Mouse (Mus musculus): ENCODE results near the gene Cdh4. TPM values are rescaled to one million over a fixed set of nuclear protein-coding genes. Genes with fewer than 3 reads are reported as not detected.
A peak's percentile ranks its signal among the peaks of the same experiment; 100 is the strongest.

The Cdh4 gene
- polyA plus RNA-seq, 1 experiment from 2014 or later = 17.0 TPM

DNA sequence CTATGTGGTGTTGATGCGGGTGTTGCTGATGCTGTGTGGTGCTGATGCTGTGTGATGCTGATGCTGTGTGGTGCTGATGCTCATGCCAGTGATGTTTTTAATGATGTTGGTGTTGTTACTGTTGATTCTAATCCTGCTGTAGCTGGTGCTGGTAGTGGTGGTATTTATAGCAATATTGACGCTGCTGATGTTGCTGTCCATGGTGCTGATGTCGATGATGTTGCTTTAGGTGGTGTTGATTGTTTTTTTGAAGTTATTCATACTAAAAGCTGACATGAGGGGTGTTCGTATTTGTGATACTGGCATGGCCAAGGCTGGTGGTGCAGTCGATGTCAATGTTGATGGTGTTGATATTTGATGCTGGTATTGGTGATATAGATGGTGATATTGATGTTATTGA lies 173.7 kb downstream of the Cdh4 start:
- no peak for DNase-seq (ENCODE audit: extremely low spot score, low spot score)
- Histone ChIP-seq H3K9me3 (no peaks in the 10 kb centered on the region), H3K27me3 (ENCODE audit: poor library complexity, severe bottlenecking) (no peaks in the 10 kb centered on the region), H3K4me1 (no peaks in the 10 kb centered on the region), H3K36me3 (replicated peaks) (no peaks in the 10 kb centered on the region), H3K4me3 (no peak overlapping the region), H3K27ac (no peak overlapping the region)
- 64% methylated on average over 5 of the region's 5 CpGs for WGBS

DNA sequence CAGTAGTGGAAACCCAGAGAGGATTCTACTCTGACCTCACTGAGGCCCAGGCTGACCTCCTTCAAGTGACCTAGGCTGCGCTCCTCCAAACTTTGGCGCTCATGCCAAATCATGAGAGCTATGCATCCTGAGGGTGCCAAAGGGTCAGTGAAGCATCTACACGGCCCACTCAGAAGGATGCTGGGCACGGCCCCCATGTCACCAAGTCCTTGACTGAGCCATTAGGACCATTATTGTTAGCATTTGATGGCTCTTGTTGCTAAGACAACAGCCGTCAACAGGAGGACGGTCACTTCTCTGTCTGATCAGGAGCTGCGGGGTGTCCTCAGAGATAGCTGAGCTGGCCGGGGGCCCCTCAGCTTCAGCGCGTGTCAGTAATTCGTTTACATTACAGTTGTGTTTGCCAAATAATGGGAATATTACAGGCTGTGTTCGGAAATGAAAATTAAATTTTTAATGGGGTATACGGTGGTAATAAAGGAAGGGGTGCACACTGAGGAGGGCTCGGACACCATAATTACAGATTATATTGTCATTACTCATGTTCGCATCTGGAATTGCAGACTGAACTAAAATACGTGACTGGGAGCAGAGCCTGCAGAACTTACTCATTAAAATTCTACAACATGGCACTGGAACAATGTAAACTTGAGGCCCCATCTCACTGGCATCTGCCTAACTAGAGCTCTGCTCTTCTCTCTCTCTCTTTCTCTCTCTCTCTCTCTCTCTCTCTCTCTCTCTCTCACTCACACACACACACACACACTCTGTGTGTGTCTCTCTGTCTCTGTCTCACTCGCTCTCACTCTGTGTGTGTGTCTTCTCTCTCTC lies 181.6 kb downstream of the Cdh4 start:
- Histone ChIP-seq H3K27me3 (ENCODE audit: poor library complexity, severe bottlenecking) (no peaks in the 10 kb centered on the region), H3K27ac (no peak overlapping the region), H3K4me1 (peaks cover 23% of the 10 kb centered on the region), H3K9me3 (no peaks in the 10 kb centered on the region), H3K36me3 (replicated peaks) (no peaks in the 10 kb centered on the region), H3K4me3 (no peak overlapping the region)
- DNase-seq (ENCODE audit: extremely low spot score, low spot score) = no peak
- WGBS = 89% methylated on average over 17 of the region's 17 CpGs

DNA sequence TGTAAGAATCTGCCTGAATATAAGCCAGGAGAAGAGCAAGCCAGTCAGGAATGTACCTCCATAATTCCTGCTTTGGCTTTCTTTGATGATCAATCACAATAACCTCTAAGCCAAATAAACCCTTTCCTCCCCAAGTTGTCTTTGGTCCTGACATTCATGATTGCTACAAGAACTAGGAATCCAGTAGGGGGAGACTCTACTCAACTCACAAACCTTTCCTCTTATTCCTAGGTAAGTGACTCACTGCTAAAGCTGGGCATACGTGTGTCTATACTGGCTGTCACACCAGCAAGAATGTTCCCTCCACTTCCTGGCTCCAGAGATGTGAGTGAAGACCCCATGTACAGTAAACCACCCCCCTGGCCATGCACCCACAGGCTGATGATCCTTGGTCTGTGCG lies 185.3 kb downstream of the Cdh4 start:
- DNase-seq (ENCODE audit: extremely low spot score, low spot score) = no peak
- Histone ChIP-seq H3K27me3 (ENCODE audit: poor library complexity, severe bottlenecking) (no peaks in the 10 kb centered on the region), H3K4me1 (peaks cover 25% of the 10 kb centered on the region), H3K9me3 (no peaks in the 10 kb centered on the region), H3K27ac (no peak overlapping the region), H3K4me3 (no peak overlapping the region), H3K36me3 (replicated peaks) (no peaks in the 10 kb centered on the region)
- WGBS = 85% methylated on average over 2 of the region's 2 CpGs

DNA sequence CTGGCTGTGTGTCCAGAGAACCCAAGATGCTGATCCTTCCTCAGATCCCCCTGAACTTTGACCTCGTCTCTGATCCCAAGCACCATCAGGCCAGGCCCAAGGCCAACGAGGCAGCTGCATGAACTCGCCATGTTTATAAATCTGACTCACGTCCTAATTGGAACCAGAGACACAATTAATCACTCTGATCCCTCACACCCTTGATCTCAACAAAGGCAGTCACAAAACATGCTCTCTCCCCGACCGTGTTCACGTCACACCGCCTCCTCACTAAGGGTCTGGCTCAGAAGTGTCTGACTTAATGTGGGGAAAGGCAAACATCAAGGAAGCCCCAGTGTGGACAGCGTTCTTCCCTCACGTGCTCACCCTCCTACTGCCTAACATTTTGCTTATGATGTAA lies 188.5 kb downstream of the Cdh4 start:
- no peak overlapping the region for H3K27ac ChIP-seq
- H3K27me3 ChIP-seq (ENCODE audit: poor library complexity, severe bottlenecking) = no peaks in the 10 kb centered on the region
- DNase-seq (ENCODE audit: extremely low spot score, low spot score) = no peak
- WGBS = 65% methylated on average over 10 of the region's 10 CpGs
- H3K9me3 ChIP-seq = no peaks in the 10 kb centered on the region
- H3K4me1 ChIP-seq = peaks cover 25% of the 10 kb centered on the region
- H3K36me3 ChIP-seq (replicated peaks) = no peaks in the 10 kb centered on the region
- H3K4me3 ChIP-seq = no peak overlapping the region

DNA sequence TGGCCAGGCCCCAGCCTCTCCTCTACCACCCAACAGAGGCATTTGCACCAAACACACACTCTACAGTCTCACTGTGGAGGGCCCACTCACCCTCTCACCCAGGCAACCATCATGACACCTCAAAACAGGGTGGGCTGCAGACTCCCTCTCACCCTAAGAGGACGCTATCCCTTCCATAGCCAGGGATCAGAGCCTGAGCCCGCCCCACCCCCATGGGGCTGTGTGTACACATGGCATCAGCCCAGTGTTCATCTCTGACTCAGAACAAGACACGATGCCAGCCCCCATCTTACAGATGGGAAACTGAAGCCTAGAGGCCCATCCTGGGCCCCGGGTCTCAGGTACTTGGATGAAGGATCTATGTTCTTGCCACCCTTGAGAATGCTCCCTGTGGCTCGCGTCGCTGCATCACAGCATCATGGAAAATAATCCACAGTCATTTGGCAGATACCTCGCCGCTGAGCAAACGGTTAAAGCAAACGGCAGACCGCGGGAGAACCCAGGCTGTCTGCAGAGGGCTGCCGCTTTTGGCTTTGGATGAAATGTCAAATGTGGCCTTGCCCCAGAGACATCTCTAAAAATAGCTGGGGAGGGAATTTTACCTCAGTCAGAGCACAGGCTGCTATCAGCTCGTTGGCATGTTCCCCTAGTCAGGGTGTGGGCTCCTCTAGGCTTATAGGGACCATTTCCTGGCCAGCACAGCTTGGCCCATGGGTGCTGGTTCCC lies 198.5 kb downstream of the Cdh4 start:
- peaks cover 10% of the 10 kb centered on the region; the same call in 1 of the 2 replicates for H3K9me3 ChIP-seq
- H3K4me3 ChIP-seq = no peak overlapping the region
- no peaks in the 10 kb centered on the region for H3K27me3 ChIP-seq (ENCODE audit: poor library complexity, severe bottlenecking)
- peaks cover 24% of the 10 kb centered on the region for H3K4me1 ChIP-seq
- no peak overlapping the region for H3K27ac ChIP-seq
- no peak for DNase-seq (ENCODE audit: extremely low spot score, low spot score)
- 90% methylated on average over 15 of the region's 15 CpGs for WGBS
- no peaks in the 10 kb centered on the region for H3K36me3 ChIP-seq (replicated peaks)

DNA sequence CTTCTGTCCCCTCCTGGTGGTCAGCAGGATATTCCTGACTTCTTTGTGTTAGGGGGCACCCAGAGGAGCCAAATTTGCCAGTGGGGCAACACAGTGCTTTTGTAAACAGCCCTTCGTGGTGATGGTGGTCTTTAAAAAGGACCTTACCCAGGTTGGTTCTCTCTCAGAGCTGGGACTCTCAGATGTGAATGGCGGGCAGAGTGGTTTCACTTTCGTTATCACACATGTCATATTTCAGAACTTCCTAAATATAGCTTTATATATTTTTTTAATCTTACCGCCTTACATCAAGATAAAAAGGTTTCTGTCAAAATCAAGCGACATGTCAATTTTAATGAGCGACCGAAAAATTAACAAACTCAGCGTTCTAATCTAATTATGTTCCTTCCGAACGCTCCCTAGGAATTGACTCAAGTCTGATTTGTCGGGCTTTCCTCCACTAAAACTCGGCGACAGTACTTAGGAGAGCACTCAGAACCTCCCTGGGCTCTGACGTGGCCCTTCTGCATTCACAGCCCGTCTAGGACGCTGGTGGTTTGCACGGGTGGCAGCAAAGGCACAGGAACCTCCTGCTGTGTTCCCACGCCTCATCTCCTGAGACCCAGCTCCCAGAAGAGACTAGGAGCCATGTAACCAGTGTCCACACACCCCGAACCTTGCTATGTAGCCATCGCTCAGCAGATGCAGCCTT lies 206.5 kb downstream of the Cdh4 start:
- peaks cover 19% of the 10 kb centered on the region for H3K27me3 ChIP-seq (ENCODE audit: poor library complexity, severe bottlenecking)
- no peak overlapping the region for H3K4me3 ChIP-seq
- H3K9me3 ChIP-seq = peaks cover 6% of the 10 kb centered on the region; the same call in 1 of the 2 replicates
- 84% methylated on average over 20 of the region's 20 CpGs for WGBS
- peaks cover 33% of the 10 kb centered on the region for H3K4me1 ChIP-seq
- 0 out of 2 replicates have a peak overlapping the region, but pooled peaks have one; percentile 33 for H3K27ac ChIP-seq
- H3K36me3 ChIP-seq (replicated peaks) = no peaks in the 10 kb centered on the region
- no peak for DNase-seq (ENCODE audit: extremely low spot score, low spot score)

DNA sequence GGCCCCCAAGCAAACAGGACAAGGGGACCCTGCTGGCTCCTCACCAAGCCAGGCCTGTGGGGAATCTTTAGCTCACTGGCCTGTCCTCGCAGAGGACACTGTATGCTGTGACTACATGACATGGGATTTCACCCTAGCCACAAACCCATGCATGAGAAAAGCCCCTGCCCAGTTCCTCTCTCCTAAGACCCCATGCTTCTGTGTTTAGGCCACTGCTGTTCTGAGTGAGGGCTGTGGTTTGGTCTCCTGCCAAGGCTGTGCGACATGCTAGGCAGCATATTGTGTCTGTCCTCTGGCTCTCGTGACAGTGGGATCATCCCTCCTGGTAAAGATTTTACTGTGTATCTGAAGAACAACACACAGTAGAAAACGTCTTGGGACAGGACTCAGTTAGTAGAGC lies 207.1 kb downstream of the Cdh4 start:
- Histone ChIP-seq H3K27me3 (ENCODE audit: poor library complexity, severe bottlenecking) (peaks cover 19% of the 10 kb centered on the region), H3K4me3 (no peak overlapping the region), H3K4me1 (peaks cover 33% of the 10 kb centered on the region), H3K27ac (0 out of 2 replicates have a peak overlapping the region, but pooled peaks have one; percentile 33), H3K36me3 (replicated peaks) (no peaks in the 10 kb centered on the region), H3K9me3 (no peaks in the 10 kb centered on the region; the same call in 1 of the 2 replicates)
- DNase-seq (ENCODE audit: extremely low spot score, low spot score) = no peak
- 90% methylated on average over 4 of the region's 4 CpGs for WGBS

DNA sequence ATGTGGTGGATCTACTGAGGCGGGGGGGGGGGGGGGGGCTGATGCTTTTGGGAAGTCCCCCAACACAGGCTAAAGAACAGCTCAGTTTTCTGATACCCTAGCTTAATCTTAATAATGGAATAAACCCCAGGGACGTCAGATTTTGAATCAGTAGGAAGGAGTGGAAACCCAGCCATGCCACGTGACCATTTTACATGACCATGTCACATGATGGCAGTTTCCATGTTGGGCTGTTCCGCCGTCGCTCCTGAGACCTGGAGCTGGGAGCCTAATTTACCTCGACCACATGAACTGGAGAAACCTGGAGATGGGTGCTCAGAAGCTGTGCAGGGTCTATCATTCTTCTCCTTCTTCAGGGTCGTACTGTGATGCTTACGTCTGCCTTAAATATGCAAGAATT lies 207.9 kb downstream of the Cdh4 start:
- 88% methylated on average over 9 of the region's 9 CpGs for WGBS
- peaks cover 19% of the 10 kb centered on the region for H3K27me3 ChIP-seq (ENCODE audit: poor library complexity, severe bottlenecking)
- H3K4me1 ChIP-seq = peaks cover 30% of the 10 kb centered on the region
- no peaks in the 10 kb centered on the region for H3K9me3 ChIP-seq
- no peak for DNase-seq (ENCODE audit: extremely low spot score, low spot score)
- H3K27ac ChIP-seq = no peak overlapping the region
- H3K4me3 ChIP-seq = no peak overlapping the region
- no peaks in the 10 kb centered on the region for H3K36me3 ChIP-seq (replicated peaks)

DNA sequence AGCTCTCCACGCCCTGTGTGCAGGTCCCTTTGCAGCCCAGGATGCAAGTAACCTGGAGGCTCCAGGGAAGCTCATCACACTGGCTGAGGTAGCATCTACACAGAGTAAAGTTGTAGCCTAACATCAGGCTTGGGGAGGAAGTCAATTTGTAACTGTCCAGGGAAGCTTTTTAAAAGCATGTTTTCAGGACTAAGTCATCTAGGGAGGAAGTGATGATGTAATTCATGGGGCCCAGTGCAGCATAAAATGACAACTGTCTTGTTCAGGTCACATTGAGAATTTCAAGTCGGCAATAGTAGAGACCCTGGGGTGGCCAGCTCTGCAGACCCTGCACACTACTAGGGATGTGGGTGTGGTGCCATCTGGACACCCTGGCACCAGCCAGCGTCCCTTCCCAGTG lies 213.3 kb downstream of the Cdh4 start:
- no peaks in the 10 kb centered on the region for H3K36me3 ChIP-seq (replicated peaks)
- WGBS = 91% methylated on average over 3 of the region's 3 CpGs
- H3K9me3 ChIP-seq = no peaks in the 10 kb centered on the region
- DNase-seq (ENCODE audit: extremely low spot score, low spot score) = no peak
- H3K27me3 ChIP-seq (ENCODE audit: poor library complexity, severe bottlenecking) = peaks cover 25% of the 10 kb centered on the region; the same call in 1 of the 2 replicates
- H3K4me3 ChIP-seq = no peak overlapping the region
- no peak overlapping the region for H3K27ac ChIP-seq
- H3K4me1 ChIP-seq = peaks cover 13% of the 10 kb centered on the region

DNA sequence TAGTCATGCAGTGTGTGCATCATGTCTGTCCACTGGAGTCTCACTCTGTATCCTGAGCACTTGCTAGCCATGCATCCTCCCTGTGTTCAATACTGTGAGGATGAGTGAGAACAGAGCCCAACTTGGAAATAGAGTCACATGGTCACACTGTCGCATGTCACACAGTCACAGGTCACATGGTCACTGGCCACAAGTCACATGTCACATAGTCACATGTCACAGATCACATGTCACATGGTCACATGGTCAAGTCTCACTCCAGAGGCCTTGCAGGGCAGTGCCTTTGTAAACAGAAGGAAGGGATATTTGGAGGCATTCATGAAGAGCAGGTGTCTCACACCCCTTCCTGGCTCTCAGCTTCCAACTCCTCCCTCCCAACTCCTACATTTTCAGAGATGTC lies 217.0 kb downstream of the Cdh4 start:
- H3K4me1 ChIP-seq = peaks cover 36% of the 10 kb centered on the region
- 92% methylated on average over 1 of the region's 1 CpGs for WGBS
- peaks cover 60% of the 10 kb centered on the region for H3K27me3 ChIP-seq (ENCODE audit: poor library complexity, severe bottlenecking)
- H3K27ac ChIP-seq = no peak overlapping the region
- no peak overlapping the region for H3K4me3 ChIP-seq
- peaks cover 3% of the 10 kb centered on the region; the same call in 1 of the 2 replicates for H3K9me3 ChIP-seq
- H3K36me3 ChIP-seq (replicated peaks) = no peaks in the 10 kb centered on the region
- no peak for DNase-seq (ENCODE audit: extremely low spot score, low spot score)

DNA sequence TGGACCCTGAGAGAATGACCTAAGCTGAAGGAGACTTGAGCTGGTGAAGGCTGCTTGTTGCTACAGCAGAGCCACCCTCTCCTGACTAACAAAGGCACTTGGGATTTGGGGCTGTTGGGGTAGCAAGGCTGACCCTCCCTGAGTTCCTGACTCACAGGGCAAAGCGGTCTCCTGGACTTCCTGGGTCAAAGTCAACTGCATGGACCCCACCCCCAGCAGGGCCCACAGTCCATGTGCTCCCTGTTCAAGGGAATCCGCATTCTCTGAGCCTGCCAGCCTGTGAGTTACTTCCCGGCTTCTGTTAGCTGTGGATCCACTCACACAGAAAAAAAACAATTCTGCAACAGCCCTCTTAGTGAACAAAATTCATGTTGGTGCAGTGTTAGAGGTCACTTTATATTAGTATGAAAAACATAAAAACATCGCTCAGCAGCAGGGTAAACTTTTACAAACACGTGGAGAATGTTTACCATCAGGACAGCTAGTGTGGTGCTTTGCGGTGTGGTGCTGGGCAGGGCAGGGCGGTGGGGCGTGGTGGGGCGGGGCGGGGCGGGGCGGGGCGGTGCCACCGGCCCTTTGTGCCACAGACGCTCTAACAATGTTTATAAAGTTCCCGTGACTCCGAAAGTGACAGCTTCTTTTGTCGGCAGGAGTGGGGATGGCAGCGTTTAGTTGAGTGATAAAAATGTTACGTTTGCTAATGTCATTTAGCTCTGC lies 219.9 kb downstream of the Cdh4 start:
- Histone ChIP-seq H3K36me3 (replicated peaks) (no peaks in the 10 kb centered on the region), H3K27ac (no peak overlapping the region), H3K4me3 (peak overlapping the region; percentile 35), H3K27me3 (ENCODE audit: poor library complexity, severe bottlenecking) (peaks cover 75% of the 10 kb centered on the region), H3K4me1 (peaks cover 38% of the 10 kb centered on the region), H3K9me3 (peaks cover 3% of the 10 kb centered on the region; the same call in 1 of the 2 replicates)
- DNase-seq (ENCODE audit: extremely low spot score, low spot score) = no peak
- WGBS = 9% methylated on average over 20 of the region's 20 CpGs

DNA sequence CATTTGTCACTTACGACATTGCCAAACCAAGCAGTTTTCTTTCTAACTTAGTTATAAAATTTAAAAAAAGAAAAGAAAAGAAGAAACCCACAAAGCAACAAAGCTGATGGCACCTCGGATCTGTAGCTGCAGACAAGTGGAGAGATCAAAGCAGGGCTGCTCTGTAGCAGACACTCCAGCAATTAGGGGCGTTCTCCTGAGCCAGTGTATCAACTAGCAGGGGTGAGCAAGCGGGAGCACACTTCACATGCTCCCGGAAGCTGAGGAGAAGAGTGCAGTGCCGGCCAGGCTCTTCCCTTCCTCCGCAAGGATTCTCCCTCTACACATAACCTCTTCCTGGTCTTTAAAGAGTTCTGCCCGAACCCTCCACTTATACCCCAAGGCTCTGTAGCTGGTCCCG lies 220.5 kb downstream of the Cdh4 start:
- H3K36me3 ChIP-seq (replicated peaks) = no peaks in the 10 kb centered on the region
- H3K27me3 ChIP-seq (ENCODE audit: poor library complexity, severe bottlenecking) = peaks cover 75% of the 10 kb centered on the region
- H3K4me1 ChIP-seq = peaks cover 35% of the 10 kb centered on the region
- H3K4me3 ChIP-seq = peak overlapping the region; percentile 35
- WGBS = 17% methylated on average over 9 of the region's 9 CpGs
- no peak for DNase-seq (ENCODE audit: extremely low spot score, low spot score)
- H3K27ac ChIP-seq = no peak overlapping the region
- H3K9me3 ChIP-seq = peaks cover 3% of the 10 kb centered on the region; the same call in 1 of the 2 replicates

Data from forebrain, embryonic 10.5 days (tissue).